Mouse (Mus musculus): ENCODE data around the gene Des. TPM values are rescaled to one million over a fixed set of nuclear protein-coding genes. Genes with fewer than 3 reads are reported as not detected.

Gene Des
- polyA plus RNA-seq, 1 experiment = 68.8 TPM

DNA sequence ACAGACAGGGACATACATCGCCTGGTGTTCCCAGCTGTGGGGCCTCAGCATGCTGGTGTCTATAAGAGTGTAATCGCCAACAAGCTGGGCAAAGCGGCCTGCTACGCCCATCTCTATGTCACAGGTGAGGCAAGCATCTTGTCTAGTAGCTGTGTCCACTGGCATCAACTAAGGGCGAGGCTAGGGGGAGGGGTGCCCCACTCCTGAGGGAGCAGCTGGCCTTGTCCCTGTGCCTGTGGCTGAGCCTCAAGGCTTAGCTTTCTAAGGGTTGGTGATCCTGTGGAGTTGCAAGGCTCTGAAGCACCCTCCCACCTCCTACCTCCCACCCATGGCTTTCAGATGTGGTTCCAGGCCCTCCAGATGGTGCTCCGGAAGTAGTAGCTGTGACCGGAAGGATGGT lies 49.8 kb downstream of the Des start:
- Histone ChIP-seq H3K4me1 (ENCODE audit: control insufficient read depth, insufficient read depth, insufficient read length, low read length) (no peaks in the 10 kb centered on the region), H3K4me3 (ENCODE audit: insufficient read depth, low read depth, low read length) (no peak overlapping the region), H3K27ac (replicated peaks; ENCODE audit: low read depth, low read length) (no peak overlapping the region)

- Histone ChIP-seq H3K27ac (replicated peaks; ENCODE audit: low read depth, low read length) (no peak overlapping the region), H3K4me1 (ENCODE audit: control insufficient read depth, insufficient read depth, insufficient read length, low read length) (no peaks in the 10 kb centered on the region)
Observed at GRCm38 (mm10) chr1:75412196-75412595, 52.1 kb downstream of the Des start.

DNA sequence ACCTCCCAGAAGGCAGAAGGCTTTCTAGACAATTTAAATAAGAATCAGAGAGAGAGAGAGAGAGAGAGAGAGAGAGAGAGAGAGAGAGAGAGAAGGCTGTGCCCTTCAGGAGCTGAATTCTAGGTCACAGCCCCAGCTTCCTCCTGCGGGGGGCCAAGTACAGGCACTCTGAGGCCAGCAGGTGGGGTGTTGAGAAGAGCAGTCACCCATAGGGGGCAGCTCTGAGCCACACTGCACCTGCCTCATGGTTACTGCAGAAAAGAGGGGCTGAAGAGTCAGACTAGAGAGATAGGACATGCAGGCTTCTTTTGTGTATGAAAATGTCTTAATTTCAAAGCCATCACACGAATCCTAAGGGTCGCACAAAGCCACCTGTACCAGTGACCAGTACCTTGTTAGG lies 53.6 kb downstream of the Des start:
- Histone ChIP-seq H3K27ac (replicated peaks; ENCODE audit: low read depth, low read length) (no peak overlapping the region), H3K4me3 (ENCODE audit: insufficient read depth, low read depth, low read length) (no peak overlapping the region), H3K4me1 (ENCODE audit: control insufficient read depth, insufficient read depth, insufficient read length, low read length) (no peaks in the 10 kb centered on the region)

More at GRCm38 (mm10) chr1:75412196-75412595, 52.1 kb downstream of the Des start:
- no peak overlapping the region for H3K4me3 ChIP-seq (ENCODE audit: insufficient read depth, low read depth, low read length)

Other genes with a start within 250 kb of the Des start
- gene Nhej1, start 235.1 kb upstream of the Des start, polyA plus RNA-seq (2012; ENCODE audit: insufficient read depth, insufficient read length, missing spikeins) = 7.3 and 8.2 TPM in 2 replicates
- gene Slc23a3, start 226.4 kb upstream of the Des start, polyA plus RNA-seq (2012; ENCODE audit: insufficient read depth, insufficient read length, missing spikeins) = not detected in 2 replicates
- gene Cnppd1, start 217.6 kb upstream of the Des start, polyA plus RNA-seq (2012; ENCODE audit: insufficient read depth, insufficient read length, missing spikeins) = 15.2 and 16.4 TPM in 2 replicates
- 30.7 and 39.4 TPM in 2 replicates for gene Retreg2, start 217.6 kb upstream of the Des start, polyA plus RNA-seq (2012; ENCODE audit: insufficient read depth, insufficient read length, missing spikeins)
- 15.2 and 21.5 TPM in 2 replicates for gene Zfand2b, start 191.7 kb upstream of the Des start, polyA plus RNA-seq (2012; ENCODE audit: insufficient read depth, insufficient read length, missing spikeins)
- gene Abcb6, start 179.9 kb upstream of the Des start, polyA plus RNA-seq (2012; ENCODE audit: insufficient read depth, insufficient read length, missing spikeins) = 17.8 and 28.8 TPM in 2 replicates
- 3.6 and 7.0 TPM in 2 replicates for gene Ankzf1, start 168.2 kb upstream of the Des start, polyA plus RNA-seq (2012; ENCODE audit: insufficient read depth, insufficient read length, missing spikeins)
- gene Atg9a, start 168.1 kb upstream of the Des start, polyA plus RNA-seq (2012; ENCODE audit: insufficient read depth, insufficient read length, missing spikeins) = 13.6 and 21.0 TPM in 2 replicates
- 5.3 and 6.3 TPM in 2 replicates for gene Glb1l, start 149.5 kb upstream of the Des start, polyA plus RNA-seq (2012; ENCODE audit: insufficient read depth, insufficient read length, missing spikeins)
- gene Stk16, start 149.5 kb upstream of the Des start, polyA plus RNA-seq (2012; ENCODE audit: insufficient read depth, insufficient read length, missing spikeins) = 44.0 and 60.2 TPM in 2 replicates
- gene Tuba4a, start 140.5 kb upstream of the Des start, polyA plus RNA-seq (2012; ENCODE audit: insufficient read depth, insufficient read length, missing spikeins) = 78.7 and 108 TPM in 2 replicates
- not detected in 2 replicates for gene A630095N17Rik, start 128.2 kb upstream of the Des start, polyA plus RNA-seq (2012; ENCODE audit: insufficient read depth, insufficient read length, missing spikeins)
- gene Dnajb2, start 123.9 kb upstream of the Des start, polyA plus RNA-seq (2012; ENCODE audit: insufficient read depth, insufficient read length, missing spikeins) = 39.6 and 65.4 TPM in 2 replicates
- gene Ptprn, start 95.8 kb upstream of the Des start, polyA plus RNA-seq (2012; ENCODE audit: insufficient read depth, insufficient read length, missing spikeins) = not detected in 2 replicates
- gene Resp18, start 81.9 kb upstream of the Des start, polyA plus RNA-seq (2012; ENCODE audit: insufficient read depth, insufficient read length, missing spikeins) = not detected in 2 replicates
- 72.6 and 86.4 TPM in 2 replicates for gene Dnpep, start 42.3 kb upstream of the Des start, polyA plus RNA-seq (2012; ENCODE audit: insufficient read depth, insufficient read length, missing spikeins)
- 5.7 and 11.3 TPM in 2 replicates for gene Speg, start 15.0 kb downstream of the Des start, polyA plus RNA-seq (2012; ENCODE audit: insufficient read depth, insufficient read length, missing spikeins)
- 31.6 and 47.1 TPM in 2 replicates for gene Gmppa, start 75.6 kb downstream of the Des start, polyA plus RNA-seq (2012; ENCODE audit: insufficient read depth, insufficient read length, missing spikeins)
- not detected in 2 replicates for gene Asic4, start 90.1 kb downstream of the Des start, polyA plus RNA-seq (2012; ENCODE audit: insufficient read depth, insufficient read length, missing spikeins)
- gene Chpf, start 119.0 kb downstream of the Des start, polyA plus RNA-seq (2012; ENCODE audit: insufficient read depth, insufficient read length, missing spikeins) = 3.5 and 5.8 TPM in 2 replicates
- not detected in 2 replicates for gene Tmem198, start 119.2 kb downstream of the Des start, polyA plus RNA-seq (2012; ENCODE audit: insufficient read depth, insufficient read length, missing spikeins)
- 0.87 and 4.5 TPM in 2 replicates for gene Obsl1, start 146.1 kb downstream of the Des start, polyA plus RNA-seq (2012; ENCODE audit: insufficient read depth, insufficient read length, missing spikeins)
- not detected in 2 replicates for gene Inha, start 146.7 kb downstream of the Des start, polyA plus RNA-seq (2012; ENCODE audit: insufficient read depth, insufficient read length, missing spikeins)
- gene Stk11ip, start 161.2 kb downstream of the Des start, polyA plus RNA-seq (2012; ENCODE audit: insufficient read depth, insufficient read length, missing spikeins) = 3.7 and 5.2 TPM in 2 replicates
- gene Slc4a3, start 185.9 kb downstream of the Des start, polyA plus RNA-seq (2012; ENCODE audit: insufficient read depth, insufficient read length, missing spikeins) = 2.3 and 3.3 TPM in 2 replicates

Measured in brown adipose tissue, adult 24 weeks (tissue).